Mouse (Mus musculus) urinary bladder, postnatal 14 days (tissue): ENCODE results near the gene Gm10352.
"Not testable (repeated sequence)": the region's sequence is repeated elsewhere in the genome, so short reads cannot be mapped to it uniquely, and the experiment has no call there.

Experiments
- DNase-seq: peaks from one replicate; pipeline ENCODE4 v3.0.0; 2021; ENCODE audit warnings: low spot score

The Gm10352 gene

GRCm38 (mm10) chrY:2900689-2901088, at the start of gene Gm10352:
TSS of gene Gm10352 (plus strand) at chrY:2900989.
- DNase-seq, result not testable (repeated sequence)

DNA sequence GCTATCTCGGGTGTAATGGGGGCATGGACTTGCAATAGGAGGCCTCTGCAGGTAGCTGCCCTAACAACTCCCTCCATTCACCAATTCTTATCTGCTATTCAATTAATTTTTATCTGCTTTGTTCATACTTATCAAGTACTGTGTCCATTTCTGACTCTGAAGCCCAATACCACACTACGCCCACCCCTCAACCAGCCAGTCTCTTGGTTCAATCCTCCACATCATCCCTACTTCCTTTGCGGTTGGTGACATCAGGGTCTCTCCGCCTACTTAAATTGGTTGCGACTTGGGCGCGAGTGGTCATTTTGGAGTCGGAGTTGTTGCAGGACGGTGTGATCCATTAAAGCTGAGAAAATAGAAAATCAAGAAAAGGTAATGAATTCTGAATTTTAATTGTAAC, 31.5 kb downstream of the Gm10352 start, which contains the start of gene Gm29289:
Gene Gm29289, plus strand, starts transcription at position 301 of the 400 bp plus-strand sequence.
- DNase-seq, result not testable (repeated sequence)
